Mouse (Mus musculus) neural tube, embryonic 11.5 days (tissue): Measurements from ENCODE around the gene Cdk15. TPM values are rescaled to one million over a fixed set of nuclear protein-coding genes. Genes with fewer than 3 reads are reported as not detected.

Source experiments
- ATAC-seq: fragments of 200-750 bp; cut with Nextera tagmentation; 2 replicates; pipeline ENCODE4 v1.8.0; 2017; ENCODE audit warnings: moderate number of reproducible peaks, mild to moderate bottlenecking, moderate TSS enrichment, moderate library complexity; ENCODE audit not compliant: insufficient read depth, low FRiP score, low TSS enrichment
- DNase-seq: peaks from one replicate; pipeline ENCODE4 v3.0.0-alpha.2; 2015; ENCODE audit warnings: low spot score
- H3K27ac ChIP-seq: fragments of 300-500 bp; sonication (generic); 2 replicates; pipeline ENCODE4 v1.5.1; 2014; ENCODE audit warnings: low read depth, mild to moderate bottlenecking, low read length
- H3K27me3 ChIP-seq: fragments of 300-500 bp; sonication (generic); 2 replicates; pipeline ENCODE4 v1.6.1; 2014; ENCODE audit warnings: mild to moderate bottlenecking, low read length, mixed read lengths; ENCODE audit not compliant: control insufficient read depth, insufficient read depth
- H3K36me3 ChIP-seq: fragments of 300-500 bp; sonication (generic); 2 replicates; pipeline ENCODE4 v1.6.1; 2014; ENCODE audit warnings: mild to moderate bottlenecking, low read length, moderate library complexity, mixed read lengths; ENCODE audit not compliant: control insufficient read depth, insufficient read depth
- H3K4me1 ChIP-seq: fragments of 300-500 bp; sonication (generic); 2 replicates; pipeline ENCODE4 v1.6.1; 2014; ENCODE audit warnings: low read length, mixed read lengths; ENCODE audit not compliant: control insufficient read depth, insufficient read depth
- H3K4me2 ChIP-seq: fragments of 300-500 bp; sonication (generic); 2 replicates; pipeline ENCODE4 v1.6.1; 2014; ENCODE audit warnings: low read depth, mild to moderate bottlenecking, moderate library complexity
- H3K4me3 ChIP-seq: fragments of 300-500 bp; sonication (generic); 2 replicates; pipeline ENCODE4 v1.5.1; 2014; ENCODE audit warnings: low read depth, low read length
- H3K9ac ChIP-seq: fragments of 300-500 bp; sonication (generic); 2 replicates; pipeline ENCODE4 v1.6.1; 2014; ENCODE audit warnings: mild to moderate bottlenecking, low read length
- H3K9me3 ChIP-seq: fragments of 300-500 bp; sonication (generic); 2 replicates; pipeline ENCODE4 v1.6.1; 2016; ENCODE audit warnings: low read length; ENCODE audit not compliant: control insufficient read depth
- WGBS: fragments of 180-500 bp; shearing (Covaris S2); extraction: QIAGEN DNeasy Blood & Tissue Kit; methylation state at CpG from one replicate; pipeline ENCODE4 v1.1.7; 2014; 5-methylcytosine and 5-hydroxymethylcytosine counted together
- polyA plus RNA-seq: library from polyadenylated mRNA; unstranded; fragments of >200 nt; fragmentation: Nextera tagmentation; extraction: Ambion mirVana; gene quantifications from 2 replicates; pipeline ENCODE4 v1.2.1, GENCODE M21; 2014

Gene Cdk15
- 0.31 and 0.89 TPM in 2 replicates for polyA plus RNA-seq

GRCm38 (mm10) chr1:59256751-59257231, at the start of gene Cdk15:
Cdk15 (plus strand) TSS chr1:59256906.
- Histone ChIP-seq H3K36me3 (no peaks in the 10 kb centered on the region), H3K9ac (no peak within 1 kb of the TSS), H3K4me1 (peaks cover 9% of the 10 kb centered on the region), H3K9me3 (no peaks in the 10 kb centered on the region), H3K27me3 (no peaks in the 10 kb centered on the region), H3K4me3 (no peak within 1 kb of the TSS), H3K27ac (no peak within 1 kb of the TSS), H3K4me2 (no peak within 1 kb of the TSS)
- no peak for ATAC-seq
- DNase-seq = peak; percentile 27
- 13% methylated on average over 13 of the region's 13 CpGs for WGBS

- no peak overlapping the region for H3K27ac ChIP-seq
- H3K9me3 ChIP-seq = no peaks in the 10 kb centered on the region
- no peak overlapping the region for H3K4me2 ChIP-seq
- H3K9ac ChIP-seq = no peak overlapping the region
- no peaks in the 10 kb centered on the region for H3K36me3 ChIP-seq
- H3K4me3 ChIP-seq = no peak overlapping the region
- ATAC-seq = no peak
- no peaks in the 10 kb centered on the region for H3K4me1 ChIP-seq
- DNase-seq = no peak
- WGBS = 92% methylated on average over 1 of the region's 1 CpGs
- no peaks in the 10 kb centered on the region for H3K27me3 ChIP-seq
Observed at GRCm38 (mm10) chr1:59208331-59208730, 48.4 kb upstream of the Cdk15 start.

GRCm38 (mm10) chr1:59211651-59212050, 45.1 kb upstream of the Cdk15 start:
- H3K4me1 ChIP-seq = no peaks in the 10 kb centered on the region
- H3K4me3 ChIP-seq = no peak overlapping the region
- no peak overlapping the region for H3K9ac ChIP-seq
- no peaks in the 10 kb centered on the region for H3K27me3 ChIP-seq
- no peak overlapping the region for H3K4me2 ChIP-seq
- H3K27ac ChIP-seq = no peak overlapping the region
- DNase-seq = no peak
- no peaks in the 10 kb centered on the region for H3K9me3 ChIP-seq
- ATAC-seq = no peak
- H3K36me3 ChIP-seq = peaks cover 4% of the 10 kb centered on the region; the same call in 1 of the 2 replicates
- 89% methylated on average over 4 of the region's 4 CpGs for WGBS

GRCm38 (mm10) chr1:59212076-59212779, 44.5 kb upstream of the Cdk15 start:
- no peak overlapping the region for H3K4me3 ChIP-seq
- peaks cover 4% of the 10 kb centered on the region; the same call in 1 of the 2 replicates for H3K36me3 ChIP-seq
- H3K4me1 ChIP-seq = no peaks in the 10 kb centered on the region
- no peak overlapping the region for H3K27ac ChIP-seq
- DNase-seq (no peak), ATAC-seq (no peak)
- no peak overlapping the region for H3K9ac ChIP-seq
- 73% methylated on average over 5 of the region's 5 CpGs for WGBS
- no peaks in the 10 kb centered on the region for H3K27me3 ChIP-seq
- H3K9me3 ChIP-seq = no peaks in the 10 kb centered on the region
- no peak overlapping the region for H3K4me2 ChIP-seq

DNA sequence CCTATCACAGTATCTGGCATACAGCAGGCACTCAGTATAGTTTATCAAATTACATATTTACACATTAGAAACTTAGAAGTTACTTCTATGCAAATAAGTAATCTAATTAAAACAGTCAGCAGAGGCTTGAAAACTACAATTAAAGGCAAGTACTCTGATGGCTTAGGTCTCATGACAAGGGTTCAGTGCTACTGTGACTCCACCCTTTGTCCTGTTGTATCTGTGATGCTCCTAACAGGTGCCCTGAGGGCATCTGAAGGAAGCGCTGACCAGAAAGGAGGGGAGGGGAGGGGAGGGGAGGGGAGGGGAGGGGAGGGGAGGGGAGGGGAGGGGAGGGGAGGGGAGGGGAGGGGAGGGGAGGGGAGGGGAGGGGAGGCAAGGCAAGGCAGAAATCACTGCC, 43.8 kb upstream of the Cdk15 start:
- no peak for ATAC-seq
- H3K4me2 ChIP-seq = no peak overlapping the region
- H3K4me1 ChIP-seq = no peaks in the 10 kb centered on the region
- no peak overlapping the region for H3K4me3 ChIP-seq
- H3K9ac ChIP-seq = no peak overlapping the region
- DNase-seq = no peak
- no peak overlapping the region for H3K27ac ChIP-seq
- H3K9me3 ChIP-seq = no peaks in the 10 kb centered on the region
- no CpG with 5 or more reads among the region's 1 CpGs for WGBS
- peaks cover 6% of the 10 kb centered on the region; the same call in 1 of the 2 replicates for H3K36me3 ChIP-seq
- H3K27me3 ChIP-seq = no peaks in the 10 kb centered on the region

- no peak for ATAC-seq
- no peaks in the 10 kb centered on the region for H3K9me3 ChIP-seq
- no peak for DNase-seq
- H3K27ac ChIP-seq = no peak overlapping the region
- WGBS = 93% methylated on average over 11 of the region's 11 CpGs
- H3K4me2 ChIP-seq = no peak overlapping the region
- H3K4me1 ChIP-seq = no peaks in the 10 kb centered on the region
- peaks cover 6% of the 10 kb centered on the region; the same call in 1 of the 2 replicates for H3K36me3 ChIP-seq
- H3K9ac ChIP-seq = no peak overlapping the region
- H3K27me3 ChIP-seq = no peaks in the 10 kb centered on the region
- no peak overlapping the region for H3K4me3 ChIP-seq
Observed at GRCm38 (mm10) chr1:59215446-59215845, 41.3 kb upstream of the Cdk15 start.

- Histone ChIP-seq H3K9me3 (no peaks in the 10 kb centered on the region), H3K36me3 (peaks cover 4% of the 10 kb centered on the region; the same call in 1 of the 2 replicates), H3K4me1 (no peaks in the 10 kb centered on the region), H3K4me3 (no peak overlapping the region), H3K9ac (no peak overlapping the region), H3K4me2 (no peak overlapping the region), H3K27me3 (no peaks in the 10 kb centered on the region), H3K27ac (no peak overlapping the region)
- ATAC-seq (no peak), DNase-seq (no peak)
- 78% methylated on average over 3 of the region's 3 CpGs for WGBS
Observed at GRCm38 (mm10) chr1:59220371-59220770, 36.3 kb upstream of the Cdk15 start.

DNA sequence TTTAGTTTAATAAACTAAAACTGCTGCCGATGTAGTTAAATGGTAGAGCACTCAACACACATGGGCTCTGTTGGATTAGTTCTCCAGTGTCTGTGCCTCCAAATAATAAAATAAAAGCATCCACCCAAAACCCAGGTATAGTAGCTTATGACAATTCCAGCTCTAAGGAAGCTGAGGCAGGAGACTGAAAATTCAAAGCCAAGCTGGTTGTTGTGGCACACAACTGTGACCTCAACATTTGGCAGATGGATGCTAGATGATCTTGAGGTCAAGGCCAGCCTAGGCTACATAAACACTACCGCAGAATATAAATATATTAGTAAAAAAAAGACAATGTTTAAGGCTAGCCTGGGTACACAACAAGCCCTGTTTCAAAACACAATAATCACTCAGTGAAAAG, 35.1 kb upstream of the Cdk15 start:
- 90% methylated on average over 2 of the region's 2 CpGs for WGBS
- no peaks in the 10 kb centered on the region for H3K27me3 ChIP-seq

More for the DNA sequence above, 35.1 kb upstream of the Cdk15 start:
- Histone ChIP-seq H3K4me1 (no peaks in the 10 kb centered on the region), H3K4me2 (no peak overlapping the region), H3K27ac (no peak overlapping the region), H3K9me3 (no peaks in the 10 kb centered on the region), H3K4me3 (no peak overlapping the region), H3K9ac (no peak overlapping the region), H3K36me3 (0 out of 2 replicates have a peak, but pooled peaks cover 3% of the 10 kb centered on the region)
- ATAC-seq (no peak), DNase-seq (no peak)
